Mouse (Mus musculus): ENCODE measurements around the gene Zfp296. TPM values are rescaled to one million over a fixed set of nuclear protein-coding genes. Genes with fewer than 3 reads are reported as not detected.

The Zfp296 gene
- polyA plus RNA-seq, 1 experiment from 2014 or later, result 0.41 TPM

GRCm38 (mm10) chr7:19622241-19622640 is 45.2 kb downstream of the Zfp296 start:
- Histone ChIP-seq H3K36me3 (replicated peaks) (no peaks in the 10 kb centered on the region), H3K4me3 (no peak overlapping the region), H3K27me3 (replicated peaks; ENCODE audit: low read depth, poor library complexity, severe bottlenecking) (peaks cover 24% of the 10 kb centered on the region), H3K27ac (replicated peaks) (no peak overlapping the region), H3K9me3 (no peaks in the 10 kb centered on the region), H3K4me1 (peaks cover 6% of the 10 kb centered on the region)
- 40% methylated on average over 6 of the region's 6 CpGs for WGBS
- no peak for DNase-seq (ENCODE audit: low spot score)

GRCm38 (mm10) chr7:19623433-19623832 is 46.3 kb downstream of the Zfp296 start:
- H3K27me3 ChIP-seq (replicated peaks; ENCODE audit: low read depth, poor library complexity, severe bottlenecking), result peaks cover 24% of the 10 kb centered on the region
- no peak overlapping the region for H3K27ac ChIP-seq (replicated peaks)
- H3K4me1 ChIP-seq, result peaks cover 10% of the 10 kb centered on the region
- no peaks in the 10 kb centered on the region for H3K36me3 ChIP-seq (replicated peaks)
- H3K4me3 ChIP-seq, result no peak overlapping the region
- H3K9me3 ChIP-seq, result no peaks in the 10 kb centered on the region
- no peak for DNase-seq (ENCODE audit: low spot score)
- 72% methylated on average over 2 of the region's 2 CpGs for WGBS

GRCm38 (mm10) chr7:19627721-19628120 is 50.6 kb downstream of the Zfp296 start:
- 64% methylated on average over 3 of the region's 3 CpGs for WGBS
- Histone ChIP-seq H3K27ac (replicated peaks) (no peak overlapping the region), H3K4me3 (peak overlapping the region; percentile 78), H3K9me3 (no peaks in the 10 kb centered on the region), H3K4me1 (peaks cover 15% of the 10 kb centered on the region), H3K27me3 (replicated peaks; ENCODE audit: low read depth, poor library complexity, severe bottlenecking) (no peaks in the 10 kb centered on the region), H3K36me3 (replicated peaks) (peaks cover 11% of the 10 kb centered on the region)
- no peak for DNase-seq (ENCODE audit: low spot score)

- peaks cover 15% of the 10 kb centered on the region for H3K36me3 ChIP-seq (replicated peaks)
- H3K4me1 ChIP-seq, result peaks cover 15% of the 10 kb centered on the region
- H3K4me3 ChIP-seq, result peak overlapping the region; percentile 78
- DNase-seq (ENCODE audit: low spot score), result no peak
- peak overlapping the region; percentile 74; the same call in 1 of the 2 replicates for H3K27ac ChIP-seq (replicated peaks)
- WGBS, result 15% methylated on average over 17 of the region's 17 CpGs
- no peaks in the 10 kb centered on the region for H3K27me3 ChIP-seq (replicated peaks; ENCODE audit: low read depth, poor library complexity, severe bottlenecking)
- H3K9me3 ChIP-seq, result no peaks in the 10 kb centered on the region
Observed at GRCm38 (mm10) chr7:19628192-19628535, 51.1 kb downstream of the Zfp296 start.

- Histone ChIP-seq H3K9me3 (no peaks in the 10 kb centered on the region), H3K27me3 (replicated peaks; ENCODE audit: low read depth, poor library complexity, severe bottlenecking) (no peaks in the 10 kb centered on the region), H3K4me1 (peaks cover 15% of the 10 kb centered on the region), H3K27ac (replicated peaks) (peak overlapping the region; percentile 75), H3K36me3 (replicated peaks) (peaks cover 21% of the 10 kb centered on the region), H3K4me3 (peak overlapping the region; percentile 78)
- peak; percentile 94 for DNase-seq (ENCODE audit: low spot score)
- WGBS, result 2% methylated on average over 57 of the region's 57 CpGs
Observed at GRCm38 (mm10) chr7:19628536-19629360, 51.7 kb downstream of the Zfp296 start.

- WGBS, result under 1% methylated on average over 41 of the region's 41 CpGs
- Histone ChIP-seq H3K4me1 (peaks cover 15% of the 10 kb centered on the region), H3K4me3 (peak within 1 kb of the TSS; percentile 78)
Observed at GRCm38 (mm10) chr7:19629361-19629734, 52.3 kb downstream of the Zfp296 start, which contains the start of gene Relb. Gene Relb (minus strand): TSS chr7:19629438.

More at GRCm38 (mm10) chr7:19629361-19629734, 52.3 kb downstream of the Zfp296 start, which contains the start of gene Relb:
- Histone ChIP-seq H3K9me3 (no peaks in the 10 kb centered on the region), H3K36me3 (replicated peaks) (peaks cover 27% of the 10 kb centered on the region), H3K27me3 (replicated peaks; ENCODE audit: low read depth, poor library complexity, severe bottlenecking) (no peaks in the 10 kb centered on the region), H3K27ac (replicated peaks) (peak within 1 kb of the TSS; percentile 75)
- DNase-seq (ENCODE audit: low spot score), result peak; percentile 93

Other genes with a start within 250 kb of the Zfp296 start
- gene Ercc1, start 232.5 kb upstream of the Zfp296 start, polyA plus RNA-seq (2016; fragmentation: Nextera tagmentation; extraction: Ambion mirVana), result 102 and 107 TPM in 2 replicates
- gene Cd3eap, start 217.8 kb upstream of the Zfp296 start, polyA plus RNA-seq (2016; fragmentation: Nextera tagmentation; extraction: Ambion mirVana), result 26.8 and 28.9 TPM in 2 replicates
- 6.9 and 7.1 TPM in 2 replicates for gene Ppp1r13l, start 217.5 kb upstream of the Zfp296 start, polyA plus RNA-seq (2016; fragmentation: Nextera tagmentation; extraction: Ambion mirVana)
- gene Ercc2, start 195.3 kb upstream of the Zfp296 start, polyA plus RNA-seq (2016; fragmentation: Nextera tagmentation; extraction: Ambion mirVana), result 28.1 and 28.8 TPM in 2 replicates
- gene Klc3, start 173.2 kb upstream of the Zfp296 start, polyA plus RNA-seq (2016; fragmentation: Nextera tagmentation; extraction: Ambion mirVana), result 7.9 and 8.8 TPM in 2 replicates
- 0.20 TPM in 1 of 2 replicates, not detected in the other for gene Ckm, start 172.5 kb upstream of the Zfp296 start, polyA plus RNA-seq (2016; fragmentation: Nextera tagmentation; extraction: Ambion mirVana)
- 7.1 and 8.0 TPM in 2 replicates for gene Mark4, start 118.5 kb upstream of the Zfp296 start, polyA plus RNA-seq (2016; fragmentation: Nextera tagmentation; extraction: Ambion mirVana)
- gene Exoc3l2, start 114.0 kb upstream of the Zfp296 start, polyA plus RNA-seq (2016; fragmentation: Nextera tagmentation; extraction: Ambion mirVana), result 1.2 and 1.3 TPM in 2 replicates
- gene Bloc1s3, start 68.9 kb upstream of the Zfp296 start, polyA plus RNA-seq (2016; fragmentation: Nextera tagmentation; extraction: Ambion mirVana), result 1.9 TPM in 2 replicates
- gene Trappc6a, start 68.9 kb upstream of the Zfp296 start, polyA plus RNA-seq (2016; fragmentation: Nextera tagmentation; extraction: Ambion mirVana), result 72.6 and 73.9 TPM in 2 replicates
- 0.17 and 0.19 TPM in 2 replicates for gene Nkpd1, start 59.4 kb upstream of the Zfp296 start, polyA plus RNA-seq (2016; fragmentation: Nextera tagmentation; extraction: Ambion mirVana)
- gene Ppp1r37, start 14.2 kb upstream of the Zfp296 start, polyA plus RNA-seq (2016; fragmentation: Nextera tagmentation; extraction: Ambion mirVana), result 20.7 and 22.9 TPM in 2 replicates
- 187 and 191 TPM in 2 replicates for gene Gemin7, start 308 bp downstream of the Zfp296 start, polyA plus RNA-seq (2016; fragmentation: Nextera tagmentation; extraction: Ambion mirVana)
- 58.0 and 58.9 TPM in 2 replicates for gene Clasrp, start 27.2 kb downstream of the Zfp296 start, polyA plus RNA-seq (2016; fragmentation: Nextera tagmentation; extraction: Ambion mirVana)
- 3.5 and 4.2 TPM in 2 replicates for gene Relb, start 52.2 kb downstream of the Zfp296 start, polyA plus RNA-seq (2016; fragmentation: Nextera tagmentation; extraction: Ambion mirVana)
- 82.7 and 86.4 TPM in 2 replicates for gene Clptm1, start 87.7 kb downstream of the Zfp296 start, polyA plus RNA-seq (2016; fragmentation: Nextera tagmentation; extraction: Ambion mirVana)
- 0.29 and 0.47 TPM in 2 replicates for gene Apoc2, start 100.7 kb downstream of the Zfp296 start, polyA plus RNA-seq (2016; fragmentation: Nextera tagmentation; extraction: Ambion mirVana)
- not detected in 2 replicates for gene Gm44805, start 104.1 kb downstream of the Zfp296 start, polyA plus RNA-seq (2016; fragmentation: Nextera tagmentation; extraction: Ambion mirVana)
- gene Apoc4, start 104.2 kb downstream of the Zfp296 start, polyA plus RNA-seq (2016; fragmentation: Nextera tagmentation; extraction: Ambion mirVana), result 0.09 TPM in 1 of 2 replicates, not detected in the other
- gene Apoc1, start 115.4 kb downstream of the Zfp296 start, polyA plus RNA-seq (2016; fragmentation: Nextera tagmentation; extraction: Ambion mirVana), result 3.6 and 4.7 TPM in 2 replicates
- 135 and 168 TPM in 2 replicates for gene Apoe, start 121.9 kb downstream of the Zfp296 start, polyA plus RNA-seq (2016; fragmentation: Nextera tagmentation; extraction: Ambion mirVana)
- 216 and 221 TPM in 2 replicates for gene Tomm40, start 138.2 kb downstream of the Zfp296 start, polyA plus RNA-seq (2016; fragmentation: Nextera tagmentation; extraction: Ambion mirVana)
- gene Nectin2, start 173.2 kb downstream of the Zfp296 start, polyA plus RNA-seq (2016; fragmentation: Nextera tagmentation; extraction: Ambion mirVana), result 110 TPM in 2 replicates
- gene Bcam, start 193.7 kb downstream of the Zfp296 start, polyA plus RNA-seq (2016; fragmentation: Nextera tagmentation; extraction: Ambion mirVana), result 68.3 and 79.4 TPM in 2 replicates
- gene Cblc, start 219.5 kb downstream of the Zfp296 start, polyA plus RNA-seq (2016; fragmentation: Nextera tagmentation; extraction: Ambion mirVana), result 1.9 and 2.9 TPM in 2 replicates
- gene Bcl3, start 245.5 kb downstream of the Zfp296 start, polyA plus RNA-seq (2016; fragmentation: Nextera tagmentation; extraction: Ambion mirVana), result 1.7 TPM in 2 replicates